Mouse (Mus musculus): ENCODE measurements around the gene Gm20518. TPM values are rescaled to one million over a fixed set of nuclear protein-coding genes. Genes with fewer than 3 reads are reported as not detected.
A peak's percentile ranks its signal among the peaks of the same experiment; 100 is the strongest.

The Gm20518 gene
- total RNA-seq, 2 experiments from 2014 or later, result 2.2 to 2.6 TPM

- DNase-seq (ENCODE audit: low spot score in 2 of 2), result no peak
- H3K27ac ChIP-seq, result peak overlapping the region; percentile 93
- H3K4me3 ChIP-seq, result peak overlapping the region; percentile 95
- no peak for TF ChIP-seq CTCF (conservative IDR thresholded peaks at IDR 0.05)
Observed at GRCm38 (mm10) chr16:17927351-17928082, 36.0 kb upstream of the Gm20518 start.

GRCm38 (mm10) chr16:17922163-17922538, 30.7 kb upstream of the Gm20518 start:
- Histone ChIP-seq H3K4me3 (peak overlapping the region; percentile 87), H3K27ac (peak overlapping the region; percentile 91)
- no peak for DNase-seq (ENCODE audit: low spot score in 2 of 2)
- no peak for TF ChIP-seq CTCF (conservative IDR thresholded peaks at IDR 0.05)

- DNase-seq (ENCODE audit: low spot score in 2 of 2), result peak; percentile 95 to 97
- peak; percentile 86 for TF ChIP-seq CTCF (conservative IDR thresholded peaks at IDR 0.05)
- Histone ChIP-seq H3K27ac (peak overlapping the region; percentile 91), H3K4me3 (peak overlapping the region; percentile 87)
Observed at GRCm38 (mm10) chr16:17921325-17922162, 30.1 kb upstream of the Gm20518 start.

- no peak for DNase-seq (ENCODE audit: low spot score in 2 of 2)
- TF ChIP-seq CTCF (conservative IDR thresholded peaks at IDR 0.05), result no peak
- no peak overlapping the region for H3K27ac ChIP-seq
- no peak overlapping the region for H3K4me3 ChIP-seq
Observed at GRCm38 (mm10) chr16:17920586-17920985, 29.1 kb upstream of the Gm20518 start.

GRCm38 (mm10) chr16:17914307-17915249, 23.1 kb upstream of the Gm20518 start, which contains the start of gene Gsc2:
Gene Gsc2 (minus strand): TSS chr16:17915059.
- Histone ChIP-seq H3K4me3 (peak within 1 kb of the TSS; percentile 16), H3K27ac (no peak within 1 kb of the TSS)
- no peak for TF ChIP-seq CTCF (conservative IDR thresholded peaks at IDR 0.05)
- DNase-seq (ENCODE audit: low spot score in 2 of 2), result no peak

GRCm38 (mm10) chr16:17911052-17911595, 19.7 kb upstream of the Gm20518 start, which contains the start of gene Ess2:
Gene Ess2 (minus strand): TSS chr16:17911348.
- H3K4me3 ChIP-seq, result peak within 1 kb of the TSS; percentile 74
- peak; percentile 99 for TF ChIP-seq CTCF (conservative IDR thresholded peaks at IDR 0.05)
- DNase-seq (ENCODE audit: low spot score in 2 of 2), result peak; percentile 93 to 95
- H3K27ac ChIP-seq, result peak within 1 kb of the TSS; percentile 86

GRCm38 (mm10) chr16:17898462-17898861, 7.0 kb upstream of the Gm20518 start, which contains the start of the genes Dgcr2 and Tssk2:
Gene Dgcr2 (minus strand): TSS chr16:17898562.
Gene Tssk2 (plus strand): TSS chr16:17898637.
- Histone ChIP-seq H3K4me3 (no peak within 1 kb of the TSS), H3K27ac (no peak within 1 kb of the TSS)
- no peak for TF ChIP-seq CTCF (conservative IDR thresholded peaks at IDR 0.05)
- no peak for DNase-seq (ENCODE audit: low spot score in 2 of 2)

- no peak for DNase-seq (ENCODE audit: low spot score in 2 of 2)
- H3K27ac ChIP-seq, result no peak overlapping the region
- H3K4me3 ChIP-seq, result no peak overlapping the region
- TF ChIP-seq CTCF (conservative IDR thresholded peaks at IDR 0.05), result no peak
Observed at GRCm38 (mm10) chr16:17896091-17896490, 4.6 kb upstream of the Gm20518 start.

- no peak for TF ChIP-seq CTCF (conservative IDR thresholded peaks at IDR 0.05)
- Histone ChIP-seq H3K4me3 (no peak within 1 kb of the TSS), H3K27ac (no peak within 1 kb of the TSS)
- DNase-seq (ENCODE audit: low spot score in 2 of 2), result no peak
Observed at GRCm38 (mm10) chr16:17893923-17894322, 2.5 kb upstream of the Gm20518 start, which contains the start of gene Tssk1. Gene Tssk1 (plus strand): TSS chr16:17894223.

GRCm38 (mm10) chr16:17892606-17893005, 1.1 kb upstream of the Gm20518 start:
- DNase-seq (ENCODE audit: low spot score in 2 of 2), result no peak
- no peak for TF ChIP-seq CTCF (conservative IDR thresholded peaks at IDR 0.05)
- Histone ChIP-seq H3K27ac (peak overlapping the region; percentile 88), H3K4me3 (no peak overlapping the region)

- Histone ChIP-seq H3K27ac (peak overlapping the region; percentile 95), H3K4me3 (peak overlapping the region; percentile 85)
- DNase-seq (ENCODE audit: low spot score in 2 of 2), result peak; percentile 25 to 53
- TF ChIP-seq CTCF (conservative IDR thresholded peaks at IDR 0.05), result no peak
Observed at GRCm38 (mm10) chr16:17890917-17891566, 429 bp downstream of the Gm20518 start.
